Mouse (Mus musculus) left cerebral cortex, postnatal 4 days (tissue): Measurements from ENCODE around the gene Rpl22. TPM values are rescaled to one million over a fixed set of nuclear protein-coding genes. Genes with fewer than 3 reads are reported as not detected.

Source experiments
- DNase-seq: peaks from one replicate; pipeline ENCODE4 v3.0.0-alpha.2; 2022
- intact Hi-C: fragments of 180-260 bp; cut with DNase I; formaldehyde crosslinking; loops from one replicate; pipeline ENCODE4 v1.15.1; 2025
- total RNA-seq, 2 experiments: library from RNA; stranded (reverse); gene quantifications; 2 replicates each; pipeline ENCODE4 v1.2.3; 2021

The Rpl22 gene
- total RNA-seq, 2 experiments from 2014 or later: 335 to 363 TPM

DNA sequence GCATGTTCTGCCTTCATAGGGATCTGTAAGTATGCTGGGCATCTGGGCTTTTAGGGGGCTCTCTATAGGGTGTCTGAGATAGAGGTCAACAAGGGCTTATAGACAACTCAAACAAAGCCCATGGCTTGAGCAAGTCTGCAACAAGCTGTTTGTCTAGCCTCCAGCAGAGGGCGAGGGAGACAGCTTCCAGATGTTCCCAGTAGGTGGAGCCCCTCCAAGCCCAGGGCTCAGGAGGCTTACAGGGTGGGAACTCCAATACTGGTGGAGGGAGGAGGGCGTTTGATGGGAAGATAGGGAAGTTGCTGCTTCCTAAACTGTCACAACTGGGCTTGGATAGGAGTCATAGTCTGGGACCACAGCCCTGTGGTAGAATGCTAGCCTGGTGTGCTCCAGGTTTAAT lies 7.4 kb downstream of the Rpl22 start:
- peak; percentile 78 for DNase-seq
- intact Hi-C loops: no loop called here

DNA sequence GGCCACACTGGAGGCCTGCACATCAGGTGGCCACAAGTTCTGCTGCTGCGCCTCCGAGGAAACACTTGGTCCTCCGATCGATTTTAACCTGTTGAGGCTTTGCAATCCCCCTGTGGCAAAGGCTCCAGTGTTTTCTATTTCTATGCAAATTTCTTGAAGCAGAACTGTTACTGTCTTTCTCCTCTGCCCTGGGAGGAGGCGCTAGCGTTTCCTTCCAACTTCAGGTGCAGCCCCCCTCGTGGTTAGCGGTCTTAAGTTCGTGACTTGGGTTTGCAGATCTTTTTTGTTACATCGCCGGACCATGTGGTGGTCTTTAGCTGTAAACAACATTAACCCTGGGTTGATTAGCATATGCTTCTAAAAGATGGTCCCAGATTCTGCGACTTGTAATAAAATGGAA lies 8.0 kb downstream of the Rpl22 start:
- DNase-seq: no peak
- intact Hi-C loops: no loop called here

DNA sequence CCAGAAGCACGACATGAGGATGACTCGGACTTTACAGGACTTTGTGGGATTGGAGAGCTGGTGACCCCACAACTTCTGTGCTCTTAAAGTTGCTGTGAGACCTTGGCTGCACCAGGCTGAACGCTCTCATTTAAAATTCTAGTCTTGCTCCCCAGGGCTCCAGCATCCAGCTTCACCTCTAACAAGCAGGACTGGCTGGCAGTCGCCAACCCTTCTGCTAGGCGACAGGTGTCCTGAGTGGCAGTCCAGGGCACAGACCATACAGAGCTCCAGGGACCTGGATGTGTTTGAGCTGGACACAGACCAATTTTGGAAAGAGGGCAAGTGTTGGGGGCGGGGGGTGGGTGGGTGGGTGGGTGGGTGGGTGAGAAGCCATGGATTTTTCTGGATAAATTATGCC lies 12.2 kb downstream of the Rpl22 start:
- intact Hi-C loops: no loop called here
- DNase-seq: no peak

DNA sequence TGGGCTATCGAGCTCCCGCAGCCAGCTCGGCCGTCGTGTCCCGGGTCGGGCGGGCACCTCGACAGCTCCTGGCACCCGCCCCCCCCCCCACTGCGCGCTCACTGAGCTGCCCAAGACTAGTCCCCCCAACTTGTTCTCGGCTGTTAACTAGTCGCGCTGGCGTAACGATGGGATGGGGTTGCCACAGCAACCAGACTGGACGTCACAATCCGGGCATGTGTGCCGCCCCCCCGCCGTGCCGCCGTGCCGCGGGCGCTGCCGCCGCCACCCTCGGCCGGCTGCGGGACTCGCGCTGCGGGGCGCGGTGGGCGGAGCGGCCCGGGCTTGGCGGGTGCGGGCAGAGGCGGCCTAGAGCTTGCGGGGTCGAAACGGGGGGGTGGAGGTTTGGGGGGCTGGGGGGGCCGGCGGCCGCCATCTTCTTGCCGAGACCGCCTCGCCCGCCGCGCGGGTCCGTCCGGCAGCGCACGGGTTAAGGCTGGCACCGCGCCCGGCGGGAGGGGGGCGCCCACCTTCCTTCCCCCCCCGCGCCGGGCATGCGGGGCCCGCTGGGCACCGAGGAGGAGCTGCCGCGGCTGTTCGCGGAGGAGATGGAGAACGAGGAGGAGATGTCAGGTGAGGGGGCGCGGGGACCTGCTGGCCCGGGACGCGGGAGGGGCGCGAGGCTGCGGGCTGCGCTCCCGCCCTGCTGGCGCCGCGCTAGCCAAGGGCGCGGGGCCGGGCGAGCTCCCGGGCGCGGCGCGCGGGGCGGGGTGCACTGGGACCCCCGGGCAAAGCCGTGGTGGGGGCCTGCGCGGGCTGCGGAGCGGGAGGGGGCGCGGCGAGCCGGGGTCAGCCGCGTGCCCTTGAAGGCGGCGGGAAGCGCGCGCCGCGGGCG lies 13.1 kb downstream of the Rpl22 start, which contains the start of gene Chd5:
Gene Chd5, plus strand, starts transcription at position 233 of the 874 bp plus-strand sequence.
- intact Hi-C loops: no loop called here
- peak; percentile 54 for DNase-seq

DNA sequence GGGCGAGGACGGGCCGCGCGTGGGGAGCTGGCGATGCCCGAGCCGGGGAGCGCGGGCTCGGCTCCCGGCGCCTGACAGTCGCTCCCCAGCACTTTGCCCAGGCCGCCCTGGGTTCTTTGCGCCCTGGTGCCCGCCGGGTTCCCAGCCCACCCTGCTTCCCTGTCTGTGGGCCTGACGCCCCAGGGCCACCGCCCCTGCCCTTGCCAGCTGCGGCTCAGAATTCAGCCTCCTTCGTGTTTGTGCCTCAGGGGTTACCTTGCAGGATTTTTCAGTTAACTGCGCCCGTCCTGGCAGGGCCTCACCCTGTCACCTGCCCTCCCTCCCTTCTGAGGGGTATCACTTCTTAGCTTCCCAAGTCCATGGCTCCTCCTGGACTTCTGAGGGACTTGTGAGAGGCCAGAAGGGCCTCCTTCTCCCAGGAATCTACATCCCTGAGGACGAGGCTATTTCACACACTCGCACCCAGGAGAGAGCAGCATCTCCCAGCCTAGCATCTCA lies 13.8 kb downstream of the Rpl22 start:
- intact Hi-C loops: no loop called here
- DNase-seq: no peak

DNA sequence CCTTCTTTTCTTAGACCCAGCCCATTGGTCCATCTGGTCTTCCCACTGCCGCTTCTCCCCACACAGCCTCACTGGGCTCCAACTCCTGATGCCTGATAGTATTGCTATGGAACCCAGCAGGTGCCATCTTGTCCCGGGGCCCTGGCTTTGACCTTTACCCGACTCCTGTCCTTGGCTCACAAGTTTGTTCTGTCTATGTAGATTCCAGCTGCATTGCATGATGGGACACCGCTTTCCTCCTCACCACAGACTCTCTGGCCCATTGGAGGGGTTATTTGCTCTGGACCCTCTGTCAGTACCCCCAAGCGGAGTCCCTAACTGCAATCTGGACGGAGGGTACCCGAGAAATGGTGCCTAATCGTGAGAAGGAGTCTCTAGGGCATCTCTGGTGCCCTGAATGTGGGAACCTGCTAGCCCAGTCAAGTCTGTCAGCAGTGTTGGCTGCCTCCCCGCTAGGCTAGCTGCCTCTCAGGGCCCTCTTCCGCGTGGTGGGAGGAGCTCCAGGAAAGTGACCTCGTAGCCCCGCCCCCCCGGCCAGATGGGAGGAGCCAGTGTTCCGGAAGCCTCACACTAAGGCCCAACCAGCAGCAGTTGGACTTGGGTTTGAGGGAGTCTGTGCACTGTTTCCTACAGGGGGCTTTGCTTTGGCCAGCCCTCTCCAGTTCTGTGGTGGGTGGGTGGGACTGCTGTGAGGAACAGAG lies 15.2 kb downstream of the Rpl22 start:
- DNase-seq: no peak
- intact Hi-C loops: no loop called here

DNA sequence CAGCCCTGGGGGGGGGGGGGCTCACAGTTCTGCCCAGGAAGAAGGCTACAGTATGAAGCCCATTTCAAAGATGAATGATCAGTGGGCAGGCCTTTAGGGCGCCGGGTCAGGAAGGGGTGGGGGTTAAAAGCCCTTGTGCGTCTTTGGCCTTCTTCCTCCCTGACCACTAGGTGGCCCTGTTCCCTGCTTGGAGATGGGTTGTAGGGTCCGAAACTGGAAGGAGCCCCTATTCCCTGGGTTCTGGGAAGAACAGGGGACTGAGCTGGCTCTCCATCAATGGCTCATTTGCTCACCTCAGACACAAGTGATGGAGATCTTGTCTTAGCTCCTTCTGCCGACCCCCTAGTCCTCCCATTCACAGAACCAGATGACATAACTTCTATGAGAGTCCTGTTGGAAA lies 17.8 kb downstream of the Rpl22 start:
- intact Hi-C loops: no loop called here
- peak; percentile 65 for DNase-seq

DNA sequence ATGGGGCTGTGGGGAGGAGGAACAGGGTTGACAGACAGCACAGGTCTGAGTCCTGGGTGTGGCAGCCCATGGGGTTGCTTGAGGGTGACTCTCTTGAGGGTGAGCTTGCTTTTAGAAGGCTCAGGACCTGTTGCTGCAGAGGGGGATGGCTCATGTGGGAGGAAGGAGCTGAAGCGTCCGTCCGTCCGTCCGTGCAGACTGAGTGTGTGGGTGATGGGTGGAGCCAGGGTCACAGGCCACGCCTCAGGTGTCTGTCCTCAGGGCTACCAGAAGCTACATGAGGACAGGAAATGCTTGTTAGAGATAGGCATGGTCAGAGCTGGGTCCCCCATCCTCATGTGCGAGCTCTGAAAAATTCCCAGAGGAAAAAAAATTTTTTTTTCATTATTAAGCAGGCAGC lies 19.1 kb downstream of the Rpl22 start:
- intact Hi-C loops: no loop called here
- no peak for DNase-seq

DNA sequence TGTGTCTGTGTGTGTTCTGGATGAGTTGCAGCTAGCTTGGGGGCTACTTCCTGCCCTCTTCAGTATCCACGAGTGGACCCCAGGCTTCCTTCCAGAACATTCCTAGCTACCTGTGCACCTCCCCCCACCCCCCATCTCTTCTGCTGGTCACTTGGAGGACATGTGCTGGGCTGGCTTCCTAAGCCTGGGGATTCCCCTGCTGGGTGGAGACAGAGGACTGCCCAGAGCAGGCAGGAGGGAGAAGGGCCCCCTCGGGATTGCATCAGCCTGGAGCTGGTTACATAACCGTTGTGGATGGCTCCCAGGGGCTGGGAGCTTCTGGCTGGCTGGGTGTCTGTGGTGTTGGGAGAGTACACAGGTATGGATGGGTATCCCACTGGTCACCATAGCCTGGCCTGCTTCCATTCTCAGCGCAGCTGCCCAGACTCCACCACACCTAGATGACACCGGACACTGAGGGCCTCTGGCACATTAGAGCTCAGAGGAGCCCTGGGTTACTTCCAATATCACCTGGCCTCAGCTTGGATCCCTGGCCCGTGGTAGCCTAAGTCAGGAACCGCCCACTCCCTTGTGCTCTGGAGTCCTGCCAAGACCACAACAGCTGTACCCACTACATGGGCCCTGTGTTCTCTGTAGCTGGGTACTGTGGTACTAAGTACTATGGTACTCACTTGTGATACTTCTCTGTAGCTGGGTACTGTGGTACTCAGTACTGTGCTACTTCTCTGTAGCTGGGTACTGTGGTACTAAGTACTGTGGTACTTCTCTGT lies 19.8 kb downstream of the Rpl22 start:
- no peak for DNase-seq

DNA sequence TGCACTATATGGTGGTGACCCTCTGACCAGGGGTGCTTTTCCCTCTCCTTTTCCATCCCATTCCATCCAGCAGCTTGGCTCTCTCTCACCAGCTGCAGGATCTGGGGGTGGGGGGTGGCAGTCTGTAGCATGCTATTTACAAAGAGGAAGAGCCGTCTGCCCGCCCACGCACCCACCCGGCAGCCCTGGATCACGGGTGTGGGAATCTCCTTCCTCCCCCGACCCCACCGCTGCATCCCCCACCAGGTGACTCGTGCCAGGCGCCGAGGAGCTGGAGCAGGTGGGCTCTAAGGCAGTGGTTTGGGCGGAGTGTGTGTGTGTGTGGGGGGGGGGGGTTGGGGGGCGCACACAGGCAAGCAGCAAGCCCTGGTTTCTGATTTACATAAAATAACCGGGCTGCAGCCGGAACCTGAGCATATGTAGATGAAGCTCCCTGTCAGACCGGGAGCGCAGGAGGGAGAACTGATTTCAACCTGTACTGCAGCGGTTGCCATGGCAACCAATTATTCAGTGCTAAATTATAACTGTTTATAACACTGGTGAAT lies 24.4 kb downstream of the Rpl22 start:
- intact Hi-C loops: no loop called here
- DNase-seq: no peak

More for the DNA sequence above, 19.8 kb downstream of the Rpl22 start:
- intact Hi-C loops: no loop called here

DNA sequence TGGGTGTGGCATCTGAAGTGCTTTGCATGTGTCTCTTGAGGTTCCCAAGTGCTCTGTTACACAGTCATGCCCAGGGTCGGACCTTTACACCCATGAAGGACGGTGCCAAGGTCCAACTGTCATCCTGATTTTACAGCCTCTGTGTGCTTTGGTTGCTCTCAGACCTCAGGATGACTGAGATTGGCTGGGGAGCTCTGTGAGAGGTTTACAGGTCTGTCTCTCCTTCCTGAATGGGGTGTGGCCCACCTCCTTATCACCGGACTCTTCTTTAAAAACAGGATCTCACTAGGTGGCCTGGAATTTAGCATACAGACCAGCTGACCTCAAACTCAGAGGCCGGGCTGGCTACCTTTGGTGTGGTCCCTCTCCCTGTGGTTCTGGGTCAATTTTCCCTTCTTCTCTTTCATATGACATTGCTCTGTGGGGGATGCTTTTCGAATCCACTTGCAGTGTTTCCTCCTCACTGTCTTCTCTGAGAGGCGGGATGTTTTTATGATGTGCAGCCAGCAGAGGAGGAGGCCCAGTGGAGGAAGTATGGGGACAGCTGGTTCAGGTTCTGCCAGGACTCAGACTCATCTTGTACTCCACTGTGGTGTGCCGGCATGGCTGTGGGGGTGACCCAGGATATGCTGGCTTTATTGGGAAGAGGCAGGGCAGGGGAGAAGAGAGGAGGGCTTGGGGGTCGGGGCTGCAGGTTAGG lies 25.3 kb downstream of the Rpl22 start:
- intact Hi-C loops: no loop called here

DNA sequence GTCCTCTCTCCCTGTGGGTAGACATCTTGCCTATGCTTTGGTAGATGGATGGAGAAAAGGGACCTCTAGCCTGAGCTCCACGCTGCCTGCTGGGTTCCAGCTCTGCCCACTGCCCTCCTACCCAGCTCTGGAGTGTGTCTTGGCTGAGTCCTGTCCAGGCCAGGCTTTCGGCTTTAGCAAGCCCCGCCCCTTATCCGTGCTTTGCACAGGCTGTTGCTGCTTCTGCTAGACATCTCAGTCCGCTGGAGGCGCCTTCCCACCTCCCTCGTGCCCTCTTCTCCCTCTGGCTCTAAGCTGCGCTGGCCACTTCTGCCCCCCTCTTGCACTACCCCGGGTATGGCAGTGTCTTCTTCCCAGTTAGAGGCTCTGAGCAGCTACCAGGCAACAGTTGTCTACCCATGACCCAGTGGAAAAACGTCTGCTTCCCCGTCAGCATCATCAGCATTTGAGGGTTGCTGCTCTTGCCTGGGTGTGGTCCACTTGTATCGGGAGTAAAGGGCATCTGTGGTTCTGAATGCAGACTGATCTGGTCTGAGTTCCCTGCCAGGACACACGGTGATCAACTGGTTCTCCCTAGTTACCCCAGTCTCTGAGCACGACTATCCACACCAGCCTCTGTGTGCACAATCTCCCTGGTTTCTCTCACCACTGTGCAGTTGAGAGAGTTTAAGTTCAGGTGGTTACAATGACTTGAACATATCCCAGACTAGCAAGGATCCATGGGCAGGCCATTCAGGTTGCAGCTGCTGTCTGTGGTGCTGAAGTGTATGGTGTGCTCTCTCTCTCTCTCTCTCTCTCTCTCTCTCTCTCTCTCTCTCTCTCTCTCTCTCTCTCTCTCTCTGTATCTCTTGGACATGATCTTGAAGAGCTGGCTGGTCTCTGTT lies 26.1 kb downstream of the Rpl22 start:
- peak; percentile 50 for DNase-seq
- intact Hi-C loops: no loop called here

More for the DNA sequence above, 25.3 kb downstream of the Rpl22 start:
- DNase-seq: no peak

DNA sequence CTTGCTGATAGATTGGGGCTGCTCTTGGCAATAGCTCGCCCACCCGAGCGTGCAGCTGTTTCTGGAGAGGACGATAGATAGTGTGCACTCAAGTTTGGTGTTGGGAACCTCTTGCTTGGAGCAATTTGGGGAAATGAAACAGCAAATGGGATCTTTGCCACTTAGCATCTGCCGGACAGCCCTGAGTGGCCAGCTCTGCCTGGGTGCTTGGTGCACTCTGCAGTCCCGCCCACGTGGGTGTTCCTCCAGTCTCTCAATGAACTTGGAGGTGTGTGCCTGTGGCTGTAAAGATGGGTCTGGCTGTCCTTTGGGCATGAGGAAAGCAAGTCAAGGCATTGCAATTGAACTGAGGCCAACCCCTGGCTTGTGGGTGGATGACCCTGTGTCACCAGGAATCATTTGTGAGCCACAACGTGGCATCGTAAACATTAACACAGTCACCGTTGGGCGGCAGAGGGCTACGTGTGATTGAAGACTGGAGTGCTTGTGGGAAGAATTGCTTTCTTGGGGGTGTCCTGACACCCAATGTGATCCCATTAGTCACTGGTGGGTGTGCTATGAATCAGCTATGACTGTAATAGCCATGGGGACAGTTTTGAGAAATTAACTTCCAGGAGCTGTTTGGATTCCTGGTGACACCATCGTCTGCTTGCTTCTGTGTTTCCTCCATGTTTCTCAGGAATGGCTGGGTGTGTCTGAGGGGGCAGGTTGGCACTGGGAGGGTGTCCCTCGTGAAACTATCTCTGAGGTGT lies 28.5 kb downstream of the Rpl22 start:
- no peak for DNase-seq
- intact Hi-C loops: no loop called here

DNA sequence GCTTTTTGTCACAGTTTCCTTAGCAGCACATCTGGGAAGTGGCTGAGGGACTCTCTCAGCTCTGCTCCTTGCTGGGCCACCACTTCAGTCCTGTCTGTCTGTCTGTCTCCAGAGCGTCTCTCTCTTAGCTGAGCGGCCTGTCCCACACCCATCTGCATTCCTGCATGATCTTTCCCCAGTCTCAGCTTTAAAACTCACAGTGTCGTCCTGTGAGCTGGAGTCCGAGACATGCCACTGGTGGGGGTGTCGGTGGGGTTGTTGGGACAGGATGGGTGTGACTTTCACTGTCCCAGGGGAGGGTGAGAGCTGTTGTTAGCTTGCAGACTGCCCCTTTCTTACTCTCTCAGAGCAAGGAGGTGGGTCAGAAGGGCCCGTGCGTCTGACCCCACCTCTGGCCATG lies 30.1 kb downstream of the Rpl22 start:
- no peak for DNase-seq
- intact Hi-C loops: no loop called here

DNA sequence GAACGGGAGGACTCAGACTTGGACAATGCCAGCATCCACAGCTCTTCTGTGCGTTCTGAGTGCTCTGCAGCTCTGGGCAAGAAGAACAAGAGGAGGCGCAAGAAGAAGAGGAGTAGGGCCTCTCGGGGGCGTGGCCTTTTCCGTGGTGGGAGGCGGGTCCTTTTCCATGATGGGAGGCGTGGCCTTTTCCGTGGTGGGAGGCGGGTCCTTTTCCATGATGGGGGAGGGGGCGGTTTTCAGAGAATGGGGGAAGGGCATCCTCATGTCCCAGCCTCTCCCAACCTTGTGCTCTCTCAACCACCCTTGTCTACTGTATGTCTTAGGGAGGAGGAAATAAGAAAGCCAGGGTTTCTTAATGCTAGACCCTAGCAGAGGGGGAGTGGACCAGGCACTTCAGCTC lies 34.2 kb downstream of the Rpl22 start:
- DNase-seq: no peak
- intact Hi-C loops: no loop called here

DNA sequence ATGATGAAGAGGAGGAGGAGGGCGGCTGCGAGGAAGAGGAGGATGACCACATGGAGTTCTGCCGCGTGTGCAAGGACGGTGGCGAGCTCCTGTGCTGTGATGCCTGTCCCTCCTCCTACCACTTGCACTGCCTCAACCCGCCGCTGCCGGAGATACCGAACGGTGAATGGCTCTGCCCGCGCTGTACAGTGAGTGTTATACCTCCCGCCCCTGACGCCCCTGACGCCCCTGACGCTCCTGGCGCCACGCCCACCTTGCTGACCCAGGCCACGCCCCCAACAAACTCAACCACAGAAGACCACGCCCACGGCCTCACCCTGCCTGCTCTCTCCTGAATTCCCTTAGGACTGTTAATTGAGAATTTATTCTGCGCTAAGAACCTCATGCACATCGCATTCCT lies 35.3 kb downstream of the Rpl22 start:
- DNase-seq: peak; percentile 41
- intact Hi-C loops: no loop called here

DNA sequence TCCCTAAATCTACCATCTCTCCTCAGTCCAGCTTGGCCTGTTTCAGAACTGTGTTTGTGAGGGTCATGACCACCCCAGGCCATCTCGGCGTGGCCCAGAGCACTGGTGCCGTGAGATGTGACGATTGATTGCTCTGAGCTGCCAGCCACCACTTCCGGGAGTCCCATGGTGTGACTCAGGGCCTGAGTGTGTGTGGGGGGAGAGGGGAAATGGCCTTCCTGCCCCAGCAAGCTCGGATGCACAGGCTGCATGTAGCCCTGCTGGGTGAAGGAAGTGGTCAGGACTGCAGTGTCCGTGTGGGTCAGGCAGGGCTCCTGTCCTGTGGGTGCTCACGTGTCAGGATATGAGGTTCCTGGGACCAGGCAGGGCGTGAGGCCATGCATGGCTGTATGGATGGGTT lies 36.6 kb downstream of the Rpl22 start:
- intact Hi-C loops: no loop called here
- DNase-seq: no peak

DNA sequence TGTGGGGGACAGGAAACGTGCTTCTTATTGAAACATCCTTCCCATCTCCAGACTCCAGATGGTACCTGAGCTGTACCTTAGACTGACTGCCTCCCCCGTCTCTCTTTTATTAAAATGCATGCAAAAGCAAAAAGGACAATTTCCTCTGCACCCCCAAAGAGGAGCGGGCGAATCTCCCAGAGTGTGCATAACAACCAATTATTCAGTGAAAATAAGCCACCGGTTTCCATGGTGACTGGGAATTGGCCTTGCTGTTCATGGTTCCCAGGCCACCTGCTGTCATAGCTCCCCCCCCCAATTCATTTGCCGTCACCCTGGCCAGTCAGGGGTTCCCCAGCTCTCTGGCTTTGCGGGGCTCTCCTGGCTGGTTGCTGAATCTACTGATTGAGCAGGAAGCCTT lies 39.7 kb downstream of the Rpl22 start:
- no peak for DNase-seq
- intact Hi-C loops: no loop called here
